Comparison of ENCODE assay signal across 28 mouse cellular contexts in genomic region chrX:106155892-106156291, GRCm38 (mm10). TPM values are rescaled to one million over a fixed set of nuclear protein-coding genes. Genes with fewer than 3 reads are reported as not detected.
DNase-seq lines count a peak whose midpoint lies in the region; ATAC-seq and TF ChIP-seq lines count a peak whose summit lies in the region.
"Had no signal": no experiment of that assay in that cellular context is flagged by ENCODE, and none has a peak within 500 bp of the region (broad histone marks: within the 10 kb centered on the region; RNA-seq: fewer than 3 reads in every experiment).

No protein-coding gene starts in this region.

- 47% methylated on average over 4 of the region's 4 CpGs for WGBS in liver, postnatal 0 days (ENCODE audit: insufficient replicate concordance)
- WGBS in liver, embryonic 11.5 days: 53% methylated on average over 4 of the region's 4 CpGs

- TF ChIP-seq RAD21 in MEL (IDR thresholded peaks at IDR 0.05; ENCODE audit: low read depth, low read length): no peak

- no peaks in the 10 kb centered on the region for H3K9me3 ChIP-seq in liver, postnatal 0 days (ENCODE audit: low read length)
- H3K9me3 ChIP-seq in liver, embryonic 11.5 days (ENCODE audit: control insufficient read depth, low read length): no peaks in the 10 kb centered on the region
- no peaks in the 10 kb centered on the region for H3K9me3 ChIP-seq in MEL (replicated peaks; ENCODE audit: insufficient read depth, low read length)
- H3K9me3 ChIP-seq: embryonic facial prominence, embryonic 13.5 days; embryonic facial prominence, embryonic 15.5 days; forebrain, embryonic 10.5 days; forebrain, embryonic 12.5 days; G1E had no signal

- no peaks in the 10 kb centered on the region for H3K36me3 ChIP-seq in liver, postnatal 0 days (replicated peaks; ENCODE audit: insufficient read depth, low read length)
- H3K36me3 ChIP-seq in liver, embryonic 11.5 days (ENCODE audit: control insufficient read depth, insufficient read depth, low read length): no peaks in the 10 kb centered on the region
- peaks cover 0 to 9% of the 10 kb centered on the region in 2 experiments; a peak in 2 of 4 replicates for H3K36me3 ChIP-seq in MEL (ENCODE audit: control insufficient read depth in 1 of 2, insufficient read depth in 2 of 2, low read length in 2 of 2)
- H3K36me3 ChIP-seq: embryonic facial prominence, embryonic 13.5 days; embryonic facial prominence, embryonic 15.5 days; forebrain, embryonic 10.5 days; forebrain, embryonic 12.5 days; G1E had no signal

- DNase-seq in liver, postnatal 0 days: no peak
- DNase-seq in liver, embryonic 11.5 days (ENCODE audit: low spot score): no peak
- peak; percentile 6 for DNase-seq in MEL (ENCODE audit: low read depth, low spot score)
- no peak for DNase-seq in gastrocnemius, postnatal 36 days
- no peak for DNase-seq in layer of hippocampus, adult 18-20 months (ENCODE audit: low spot score in 2 of 2)
- DNase-seq: adrenal gland, adult 2 months; adrenal gland, postnatal 10 days; adrenal gland, postnatal 25 days; B cell, adult 2 months; cerebellum, adult 11 months; cerebellum, adult 18-20 months; cerebellum, adult 8-10 months; cerebellum, adult 9-11 months; cerebellum, postnatal 14 days; cerebellum, postnatal 36 days; embryo, embryonic 11 days had no signal

- H3K4me3 ChIP-seq in liver, postnatal 0 days (ENCODE audit: low read depth, low read length): no peak overlapping the region
- no peak overlapping the region for H3K4me3 ChIP-seq in liver, embryonic 11.5 days (ENCODE audit: low read depth, low read length)
- no peak overlapping the region for H3K4me3 ChIP-seq in MEL (ENCODE audit: control insufficient read depth in 1 of 2, insufficient read depth in 1 of 2, low read depth in 2 of 2, low read length in 2 of 2)
- H3K4me3 ChIP-seq: embryonic facial prominence, embryonic 13.5 days; embryonic facial prominence, embryonic 15.5 days; erythroblast, embryonic 14.5 days; forebrain, embryonic 10.5 days; forebrain, embryonic 12.5 days had no signal

- TF ChIP-seq CTCF in liver, postnatal 0 days (IDR thresholded peaks at IDR 0.05; ENCODE audit: low read depth): 0 out of 2 replicates have a peak, but pooled peaks have one; percentile 14
- no peak for TF ChIP-seq CTCF in MEL (IDR thresholded peaks at IDR 0.05 in 2 of 3, conservative IDR thresholded peaks at IDR 0.05 in 1 of 3; ENCODE audit: control insufficient read depth in 1 of 3, insufficient read depth in 1 of 3, low read depth in 2 of 3, low read length in 3 of 3, poor library complexity in 1 of 3, severe bottlenecking in 1 of 3)

- no peak overlapping the region for H3K27ac ChIP-seq in liver, postnatal 0 days (ENCODE audit: low read depth)
- no peak overlapping the region for H3K27ac ChIP-seq in liver, embryonic 11.5 days (ENCODE audit: low read depth, low read length)
- H3K27ac ChIP-seq in MEL (ENCODE audit: control insufficient read depth, low read depth, low read length): no peak overlapping the region
- H3K27ac ChIP-seq: embryonic facial prominence, embryonic 13.5 days; embryonic facial prominence, embryonic 15.5 days; forebrain, embryonic 10.5 days; forebrain, embryonic 12.5 days had no signal

- no peak for TF ChIP-seq EP300 in liver, postnatal 0 days (IDR thresholded peaks at IDR 0.05; ENCODE audit: low read depth)
- no peak for TF ChIP-seq EP300 in MEL (IDR thresholded peaks at IDR 0.05; ENCODE audit: low read depth in 1 of 2, low read length in 2 of 2)

- ATAC-seq in liver, postnatal 0 days: peak; percentile 62; the same call in 1 of the 2 replicates
- ATAC-seq in liver, embryonic 11.5 days (replicated peaks; ENCODE audit: low FRiP score): no peak
- ATAC-seq in megakaryocyte, adult 5-6 weeks (ENCODE audit: poor library complexity, severe bottlenecking): peak; percentile 87
- ATAC-seq in frontal cortex, adult (ENCODE audit: low TSS enrichment): no peak
- ATAC-seq: CD4-positive, CD25-positive, alpha-beta regulatory T cell, adult 4 months; forebrain, embryonic 14.5 days; forebrain, embryonic 16.5 days had no signal

- H3K27me3 ChIP-seq in liver, postnatal 0 days (ENCODE audit: insufficient read depth, low read length): no peaks in the 10 kb centered on the region; the same call in 1 of the 2 replicates
- H3K27me3 ChIP-seq in liver, embryonic 11.5 days (replicated peaks; ENCODE audit: control insufficient read depth, insufficient read depth, low read length): no peaks in the 10 kb centered on the region; the same call in 1 of the 2 replicates
- no peaks in the 10 kb centered on the region for H3K27me3 ChIP-seq in MEL (ENCODE audit: control insufficient read depth in 1 of 2, insufficient read depth in 2 of 2, low read length in 2 of 2)
- H3K27me3 ChIP-seq: CH12.LX; embryonic facial prominence, embryonic 15.5 days; forebrain, embryonic 12.5 days had no signal

- intact Hi-C loops in gastrocnemius, postnatal 36 days (cut with DNase I): no loop called here

- H3K4me1 ChIP-seq in liver, postnatal 0 days (ENCODE audit: insufficient read depth): peaks cover 3% of the 10 kb centered on the region; the same call in 1 of the 2 replicates
- no peaks in the 10 kb centered on the region for H3K4me1 ChIP-seq in liver, embryonic 11.5 days (replicated peaks; ENCODE audit: control insufficient read depth, insufficient read depth, low read length)
- peaks cover 5% of the 10 kb centered on the region in 2 experiments; a peak in 2 of 4 replicates for H3K4me1 ChIP-seq in MEL (ENCODE audit: control insufficient read depth in 1 of 2, insufficient read depth in 2 of 2, low read length in 2 of 2)
- H3K4me1 ChIP-seq: embryonic facial prominence, embryonic 13.5 days; embryonic facial prominence, embryonic 15.5 days; forebrain, embryonic 10.5 days; forebrain, embryonic 12.5 days had no signal

- no peak for TF ChIP-seq POLR2A in MEL (IDR thresholded peaks at IDR 0.05; ENCODE audit: control insufficient read depth in 1 of 2, insufficient read depth in 1 of 2, low read depth in 1 of 2, low read length in 2 of 2, poor library complexity in 1 of 2)

- H3K4me2 ChIP-seq in liver, postnatal 0 days (ENCODE audit: low read depth, low read length): no peak overlapping the region
- H3K4me2 ChIP-seq in liver, embryonic 11.5 days: no peak overlapping the region
- H3K4me2 ChIP-seq: embryonic facial prominence, embryonic 13.5 days; embryonic facial prominence, embryonic 15.5 days; forebrain, embryonic 12.5 days had no signal

- no peak overlapping the region for H3K9ac ChIP-seq in liver, postnatal 0 days (replicated peaks)
- no peak overlapping the region for H3K9ac ChIP-seq in liver, embryonic 11.5 days (ENCODE audit: low read depth, low read length)
- H3K9ac ChIP-seq in MEL (ENCODE audit: control insufficient read depth, low read depth, low read length, poor library complexity, severe bottlenecking): no peak overlapping the region
- H3K9ac ChIP-seq: embryonic facial prominence, embryonic 13.5 days; embryonic facial prominence, embryonic 15.5 days; forebrain, embryonic 12.5 days had no signal

- no peaks in the 10 kb centered on the region for H3K79me2 ChIP-seq in MEL (ENCODE audit: control insufficient read depth, insufficient read depth, low read length, poor library complexity)

TF ChIP-seq in MEL, 35 proteins besides CTCF, POLR2A, EP300 and RAD21:
- TF ChIP-seq TAL1 (IDR thresholded peaks at IDR 0.05; ENCODE audit: low read length) (no peak), CHD2 (IDR thresholded peaks at IDR 0.05; ENCODE audit: low read length) (no peak), TCF12 (IDR thresholded peaks at IDR 0.05; ENCODE audit: low read depth, low read length) (no peak), MYB (IDR thresholded peaks at IDR 0.05; ENCODE audit: low read depth, low read length) (no peak), JUND (IDR thresholded peaks at IDR 0.05; ENCODE audit: low read depth, low read length) (no peak), NELFE (IDR thresholded peaks at IDR 0.05; ENCODE audit: low read depth, low read length) (no peak), MAX (IDR thresholded peaks at IDR 0.05; ENCODE audit: low read length) (no peak), SIN3A (IDR thresholded peaks at IDR 0.05; ENCODE audit: low read length) (no peak)

RNA-seq across cellular contexts. Expression of gene Tlr13, which starts 12.9 kb away (rescaled TPM):
- 1.2 and 1.5 TPM in 2 replicates for polyA plus RNA-seq in liver, postnatal 0 days (2015; fragmentation: Nextera tagmentation; extraction: Ambion mirVana)
- polyA plus RNA-seq in liver, embryonic 11.5 days (2014; fragmentation: Nextera tagmentation; extraction: Ambion mirVana): 0.65 and 1.1 TPM in 2 replicates
- total RNA-seq in MEL (2012; rRNA removed): not detected in 2 replicates
- polyA plus RNA-seq in MEL (2012; ENCODE audit: insufficient read depth in 1 of 2, insufficient read length in 2 of 2, low read depth in 1 of 2, low replicate concordance in 2 of 2, missing spikeins in 1 of 2): not detected
- total RNA-seq in megakaryocyte, adult 5-6 weeks (2015): 116 and 127 TPM in 2 replicates
- total RNA-seq in megakaryocyte, adult 5-6 weeks (2017): 131 and 150 TPM in 2 replicates
- under 1 TPM; 0.23 to 0.44 TPM for total RNA-seq in gastrocnemius, postnatal 36 days (2021)
- total RNA-seq in layer of hippocampus, adult 18-20 months (2021): 1 to 10 TPM; 1.4 to 1.6 TPM
- total RNA-seq: CH12.LX had no signal
- polyA plus RNA-seq: CD4-positive, CD25-positive, alpha-beta regulatory T cell, adult 4 months; erythroblast, embryonic 14.5 days; G1E had no signal

RNA-seq across cellular contexts. Expression of gene Pgk1, which starts 31.0 kb away (rescaled TPM):
- polyA plus RNA-seq in liver, postnatal 0 days (2015; fragmentation: Nextera tagmentation; extraction: Ambion mirVana): 192 and 201 TPM in 2 replicates
- polyA plus RNA-seq in liver, embryonic 11.5 days (2014; fragmentation: Nextera tagmentation; extraction: Ambion mirVana): 586 and 640 TPM in 2 replicates
- total RNA-seq in MEL (2012; rRNA removed): 528 and 991 TPM in 2 replicates
- polyA plus RNA-seq in MEL (2012; ENCODE audit: insufficient read depth in 1 of 2, insufficient read length in 2 of 2, low read depth in 1 of 2, low replicate concordance in 2 of 2, missing spikeins in 1 of 2): 100 to 1,000 TPM; 285 to 890 TPM
- total RNA-seq in megakaryocyte, adult 5-6 weeks (2015): 313 and 334 TPM in 2 replicates
- 306 and 317 TPM in 2 replicates for total RNA-seq in megakaryocyte, adult 5-6 weeks (2017)
- total RNA-seq in gastrocnemius, postnatal 36 days (2021): 1,000 to 10,000 TPM; 1,149 to 1,583 TPM
- 100 to 1,000 TPM; 432 to 469 TPM for total RNA-seq in layer of hippocampus, adult 18-20 months (2021)

Comparison
In these comparisons a context has a peak if more than half of its experiments do, and no peak if none do; other contexts are left out.
1. ATAC-seq: peak in liver, postnatal 0 days (single experiment) and megakaryocyte, adult 5-6 weeks (single experiment); none in liver, embryonic 11.5 days (single experiment) and frontal cortex, adult (single experiment).
2. RNA of gene Tlr13, which starts 12.9 kb away (total RNA-seq): 116 to 150 TPM in megakaryocyte, adult 5-6 weeks; 1.4 to 1.6 TPM in layer of hippocampus, adult 18-20 months, 0.23 to 0.44 TPM in gastrocnemius, postnatal 36 days and not detected in MEL; every median in the first group is over 10 times any median in the second.